Mouse (Mus musculus) layer of hippocampus, adult 2 months (tissue): Measurements from ENCODE around the gene Auts2. TPM values are rescaled to one million over a fixed set of nuclear protein-coding genes. Genes with fewer than 3 reads are reported as not detected.

Experiments
- DNase-seq, 2 experiments: peaks; one replicate each; pipeline ENCODE4 v3.0.0; 2022; ENCODE audit warnings: low spot score in 2 of 2
- H3K27ac ChIP-seq: fragments of 200-600 bp; 2 replicates; pipeline ENCODE4 v1.8.1; 2022
- H3K4me3 ChIP-seq: fragments of 200-600 bp; 2 replicates; pipeline ENCODE4 v1.8.1; 2022; ENCODE audit warnings: mild to moderate bottlenecking
- CTCF ChIP-seq: fragments of 200-600 bp; conservative IDR thresholded peaks from 2 replicates; pipeline ENCODE4 v1.8.1; 2022; ENCODE audit warnings: antibody characterized with exemption, mild to moderate bottlenecking, moderate library complexity
- total RNA-seq, 2 experiments: library from RNA; stranded (reverse); gene quantifications; 2 replicates each; pipeline ENCODE4 v1.2.3; 2021

The Auts2 gene
- total RNA-seq, 2 experiments from 2014 or later = 157 to 188 TPM

- no peak overlapping the region for H3K4me3 ChIP-seq
- no peak for TF ChIP-seq CTCF
- H3K27ac ChIP-seq = no peak overlapping the region
- peak in 1 of 2 experiments; percentile 34 for DNase-seq
These were observed 243.4 kb downstream of the Auts2 start for GRCm38 (mm10) chr5:132299716-132300115.

GRCm38 (mm10) chr5:132298996-132299395 lies 244.1 kb downstream of the Auts2 start:
- TF ChIP-seq CTCF = no peak
- no peak overlapping the region for H3K27ac ChIP-seq
- DNase-seq = no peak
- no peak overlapping the region for H3K4me3 ChIP-seq

- H3K4me3 ChIP-seq = no peak overlapping the region
- TF ChIP-seq CTCF = no peak
- DNase-seq = no peak
- H3K27ac ChIP-seq = no peak overlapping the region
These were observed 245.8 kb downstream of the Auts2 start for GRCm38 (mm10) chr5:132297309-132297708.

- DNase-seq = no peak
- H3K27ac ChIP-seq = no peak overlapping the region
- no peak overlapping the region for H3K4me3 ChIP-seq
- TF ChIP-seq CTCF = no peak
These were observed 248.7 kb downstream of the Auts2 start for GRCm38 (mm10) chr5:132294469-132294868.

- H3K4me3 ChIP-seq = no peak overlapping the region
- DNase-seq = no peak
- H3K27ac ChIP-seq = no peak overlapping the region
- no peak for TF ChIP-seq CTCF
These were observed 250.2 kb downstream of the Auts2 start for GRCm38 (mm10) chr5:132292932-132293331.

GRCm38 (mm10) chr5:132290606-132291535 lies 252.3 kb downstream of the Auts2 start:
- no peak overlapping the region for H3K4me3 ChIP-seq
- no peak for DNase-seq
- TF ChIP-seq CTCF = no peak
- no peak overlapping the region for H3K27ac ChIP-seq

- no peak overlapping the region for H3K4me3 ChIP-seq
- no peak overlapping the region for H3K27ac ChIP-seq
- DNase-seq = no peak
- TF ChIP-seq CTCF = no peak
These were observed 259.4 kb downstream of the Auts2 start for GRCm38 (mm10) chr5:132283741-132284140.

- Histone ChIP-seq H3K4me3 (no peak overlapping the region), H3K27ac (no peak overlapping the region)
- DNase-seq = no peak
- TF ChIP-seq CTCF = no peak
These were observed 268.8 kb downstream of the Auts2 start for GRCm38 (mm10) chr5:132274098-132274898.

- H3K27ac ChIP-seq = no peak overlapping the region
- TF ChIP-seq CTCF = no peak
- H3K4me3 ChIP-seq = no peak overlapping the region
- DNase-seq = no peak
These were observed 271.0 kb downstream of the Auts2 start for GRCm38 (mm10) chr5:132272132-132272531.

- TF ChIP-seq CTCF = no peak
- no peak overlapping the region for H3K27ac ChIP-seq
These were observed 272.2 kb downstream of the Auts2 start for GRCm38 (mm10) chr5:132270896-132271295.

GRCm38 (mm10) chr5:132270074-132270473 lies 273.1 kb downstream of the Auts2 start:
- no peak for DNase-seq
- H3K4me3 ChIP-seq = no peak overlapping the region
- no peak for TF ChIP-seq CTCF
- no peak overlapping the region for H3K27ac ChIP-seq

More at GRCm38 (mm10) chr5:132270896-132271295, 272.2 kb downstream of the Auts2 start:
- DNase-seq = no peak
- no peak overlapping the region for H3K4me3 ChIP-seq

- no peak for TF ChIP-seq CTCF
- no peak overlapping the region for H3K27ac ChIP-seq
- H3K4me3 ChIP-seq = no peak overlapping the region
- no peak for DNase-seq
These were observed 274.7 kb downstream of the Auts2 start for GRCm38 (mm10) chr5:132268351-132268967.

- no peak for DNase-seq
- no peak for TF ChIP-seq CTCF
These were observed 278.1 kb downstream of the Auts2 start for GRCm38 (mm10) chr5:132265015-132265414.

More at GRCm38 (mm10) chr5:132265015-132265414, 278.1 kb downstream of the Auts2 start:
- Histone ChIP-seq H3K27ac (no peak overlapping the region), H3K4me3 (no peak overlapping the region)
